Mouse (Mus musculus) neural tube, embryonic 14.5 days (tissue): ENCODE data around the gene Mindy4. TPM values are rescaled to one million over a fixed set of nuclear protein-coding genes. Genes with fewer than 3 reads are reported as not detected.

ENCODE experiments used
- ATAC-seq: fragments of 200-750 bp; cut with Nextera tagmentation; 2 replicates; pipeline ENCODE4 v1.8.0; 2017; ENCODE audit warnings: low read depth, mild to moderate bottlenecking, moderate TSS enrichment, moderate library complexity
- H3K27ac ChIP-seq: fragments of 300-500 bp; sonication (generic); 2 replicates; pipeline ENCODE4 v1.5.1; 2014; ENCODE audit warnings: low read depth, mild to moderate bottlenecking, control low read depth, low read length, moderate library complexity, mixed read lengths
- H3K27me3 ChIP-seq: fragments of 300-500 bp; sonication (generic); 2 replicates; pipeline ENCODE4 v1.6.1; 2014; ENCODE audit warnings: low read length; ENCODE audit not compliant: control insufficient read depth, insufficient read depth
- H3K36me3 ChIP-seq: fragments of 300-500 bp; sonication (generic); 2 replicates; pipeline ENCODE4 v1.6.1; 2014; ENCODE audit warnings: low read length, mixed read lengths; ENCODE audit not compliant: control insufficient read depth, insufficient read depth
- H3K4me1 ChIP-seq: fragments of 300-500 bp; sonication (generic); 2 replicates; pipeline ENCODE4 v1.6.1; 2014; ENCODE audit warnings: low read length; ENCODE audit not compliant: control insufficient read depth, insufficient read depth
- H3K4me2 ChIP-seq: fragments of 300-500 bp; sonication (generic); 2 replicates; pipeline ENCODE4 v1.6.1; 2014; ENCODE audit warnings: mild to moderate bottlenecking, low read depth, low read length, control low read depth
- H3K4me3 ChIP-seq: fragments of 300-500 bp; sonication (generic); 2 replicates; pipeline ENCODE4 v1.5.1; 2014; ENCODE audit warnings: low read depth, low read length, control low read depth, mixed read lengths
- H3K9ac ChIP-seq: fragments of 300-500 bp; sonication (generic); replicated peaks from 2 replicates; pipeline ENCODE4 v1.6.1; 2014; ENCODE audit warnings: low read depth, mild to moderate bottlenecking, control low read depth, low read length, mixed read lengths
- H3K9me3 ChIP-seq: fragments of 300-500 bp; sonication (generic); 2 replicates; pipeline ENCODE4 v1.6.1; 2016; ENCODE audit warnings: low read length; ENCODE audit not compliant: control insufficient read depth
- WGBS: fragments of 180-500 bp; shearing (Covaris S2); extraction: QIAGEN DNeasy Blood & Tissue Kit; methylation state at CpG from one replicate; pipeline ENCODE4 v1.1.7; 2014; 5-methylcytosine and 5-hydroxymethylcytosine counted together
- polyA plus RNA-seq: library from polyadenylated mRNA; unstranded; fragments of >200 nt; fragmentation: Nextera tagmentation; extraction: Ambion mirVana; gene quantifications from 2 replicates; pipeline ENCODE4 v1.2.1, GENCODE M21; 2014

Mindy4 gene
- polyA plus RNA-seq, 1 experiment from 2014 or later: 11.4 TPM

- no peak overlapping the region for H3K4me3 ChIP-seq
- ATAC-seq: no peak
- no peaks in the 10 kb centered on the region for H3K9me3 ChIP-seq
- no peaks in the 10 kb centered on the region for H3K36me3 ChIP-seq
- no peak overlapping the region for H3K9ac ChIP-seq
- H3K27ac ChIP-seq: no peak overlapping the region
- no peaks in the 10 kb centered on the region for H3K27me3 ChIP-seq
- H3K4me1 ChIP-seq: no peaks in the 10 kb centered on the region
- no peak overlapping the region for H3K4me2 ChIP-seq
- 86% methylated on average over 10 of the region's 10 CpGs for WGBS
These were observed 140.3 kb downstream of the Mindy4 start for GRCm38 (mm10) chr6:55343446-55343845.

DNA sequence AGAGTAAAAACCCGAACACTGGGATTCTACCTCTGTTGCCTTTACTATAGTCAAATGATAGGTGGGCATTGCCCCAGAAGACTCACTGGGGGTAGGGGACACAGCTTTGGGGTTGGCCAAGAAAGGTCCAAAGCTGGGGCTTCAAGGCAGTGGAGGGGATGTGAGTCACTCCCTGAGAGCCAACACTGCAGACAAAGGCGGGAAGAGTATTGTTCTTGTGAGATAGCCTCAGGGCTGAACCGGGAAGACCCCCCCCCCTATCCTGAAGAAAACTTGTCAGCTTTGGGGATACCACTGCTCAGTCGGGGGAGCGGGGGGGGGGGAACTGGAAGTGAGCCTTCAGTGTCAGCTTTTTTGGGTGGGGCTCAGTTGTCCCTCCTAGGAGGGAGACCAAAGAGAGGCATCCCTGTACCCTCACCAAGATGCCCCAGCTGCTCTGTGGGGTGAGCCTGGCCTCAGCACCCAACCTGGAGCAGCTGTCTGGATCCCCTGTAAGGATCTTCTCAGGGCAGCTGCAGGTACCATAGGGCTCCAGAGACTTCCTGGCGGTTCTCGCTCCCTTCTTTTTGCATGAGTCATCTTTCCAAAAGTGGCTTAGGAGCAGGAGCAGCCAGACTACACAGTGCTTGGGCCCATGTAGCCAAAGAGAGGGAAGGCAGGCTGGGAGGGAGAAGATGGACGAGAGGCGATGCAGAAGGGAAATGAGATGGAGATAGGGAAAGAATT is 141.3 kb downstream of the Mindy4 start:
- ATAC-seq: no peak
- Histone ChIP-seq H3K36me3 (no peaks in the 10 kb centered on the region), H3K4me3 (no peak overlapping the region), H3K27me3 (no peaks in the 10 kb centered on the region), H3K4me1 (no peaks in the 10 kb centered on the region), H3K27ac (no peak overlapping the region), H3K4me2 (no peak overlapping the region), H3K9ac (no peak overlapping the region), H3K9me3 (no peaks in the 10 kb centered on the region)
- WGBS: 89% methylated on average over 9 of the region's 9 CpGs

DNA sequence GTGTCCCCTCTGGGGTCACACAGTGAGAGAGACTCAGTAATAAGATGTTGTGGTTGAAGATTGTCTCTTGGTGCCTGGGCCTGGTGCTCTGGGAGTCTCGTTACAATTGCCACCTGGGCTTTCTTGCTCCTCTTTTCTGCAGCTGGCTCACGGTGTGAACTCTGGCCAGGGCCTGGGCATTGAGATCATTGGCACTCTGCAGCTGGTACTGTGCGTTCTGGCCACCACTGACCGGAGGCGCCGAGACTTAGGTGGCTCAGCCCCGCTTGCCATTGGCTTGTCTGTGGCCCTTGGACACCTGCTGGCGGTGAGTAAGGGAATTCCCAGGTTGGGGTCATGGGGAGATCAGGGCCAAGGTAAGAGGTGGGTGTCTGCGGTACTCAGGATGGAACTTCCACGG is 142.1 kb downstream of the Mindy4 start:
- no peaks in the 10 kb centered on the region for H3K27me3 ChIP-seq
- 88% methylated on average over 10 of the region's 10 CpGs for WGBS
- no peak overlapping the region for H3K4me3 ChIP-seq
- no peaks in the 10 kb centered on the region; the same call in 1 of the 2 replicates for H3K9me3 ChIP-seq
- no peaks in the 10 kb centered on the region for H3K4me1 ChIP-seq
- no peak overlapping the region for H3K27ac ChIP-seq
- no peak for ATAC-seq
- H3K36me3 ChIP-seq: no peaks in the 10 kb centered on the region
- H3K4me2 ChIP-seq: no peak overlapping the region
- no peak overlapping the region for H3K9ac ChIP-seq

DNA sequence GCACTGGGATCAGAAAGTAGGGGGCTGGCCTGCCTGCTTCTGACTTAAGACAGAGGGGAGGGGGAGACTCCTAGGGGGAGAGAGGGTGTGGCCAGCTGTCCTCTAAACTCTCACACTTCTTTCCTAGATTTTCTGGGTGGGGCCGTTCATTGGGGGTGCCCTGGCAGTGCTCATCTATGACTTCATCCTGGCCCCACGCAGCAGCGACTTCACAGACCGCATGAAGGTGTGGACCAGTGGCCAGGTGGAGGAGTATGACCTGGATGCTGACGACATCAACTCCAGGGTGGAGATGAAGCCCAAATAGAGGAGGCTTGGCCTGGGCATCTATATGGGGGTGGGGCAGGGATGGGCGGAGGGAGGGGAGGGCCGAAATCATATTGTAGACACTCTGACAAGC is 143.3 kb downstream of the Mindy4 start:
- Histone ChIP-seq H3K4me3 (no peak overlapping the region), H3K36me3 (no peaks in the 10 kb centered on the region), H3K9me3 (no peaks in the 10 kb centered on the region; the same call in 1 of the 2 replicates), H3K4me1 (no peaks in the 10 kb centered on the region), H3K9ac (no peak overlapping the region), H3K4me2 (no peak overlapping the region), H3K27me3 (no peaks in the 10 kb centered on the region), H3K27ac (no peak overlapping the region)
- ATAC-seq: no peak
- WGBS: 92% methylated on average over 7 of the region's 7 CpGs

GRCm38 (mm10) chr6:55347711-55348571 is 144.8 kb downstream of the Mindy4 start:
- no peak overlapping the region for H3K9ac ChIP-seq
- no peak overlapping the region for H3K4me3 ChIP-seq
- WGBS: 89% methylated on average over 5 of the region's 5 CpGs
- no peaks in the 10 kb centered on the region for H3K36me3 ChIP-seq
- H3K27ac ChIP-seq: no peak overlapping the region
- H3K27me3 ChIP-seq: no peaks in the 10 kb centered on the region
- H3K4me1 ChIP-seq: no peaks in the 10 kb centered on the region
- ATAC-seq: no peak
- no peaks in the 10 kb centered on the region; the same call in 1 of the 2 replicates for H3K9me3 ChIP-seq
- H3K4me2 ChIP-seq: no peak overlapping the region

- no peaks in the 10 kb centered on the region for H3K36me3 ChIP-seq
- WGBS: 93% methylated on average over 4 of the region's 4 CpGs
- no peak overlapping the region for H3K9ac ChIP-seq
- no peak for ATAC-seq
- no peak overlapping the region for H3K4me2 ChIP-seq
- no peak overlapping the region for H3K4me3 ChIP-seq
- no peaks in the 10 kb centered on the region for H3K4me1 ChIP-seq
- H3K27ac ChIP-seq: no peak overlapping the region
- H3K27me3 ChIP-seq: no peaks in the 10 kb centered on the region
- no peaks in the 10 kb centered on the region; the same call in 1 of the 2 replicates for H3K9me3 ChIP-seq
These were observed 146.0 kb downstream of the Mindy4 start for GRCm38 (mm10) chr6:55349231-55349630.

DNA sequence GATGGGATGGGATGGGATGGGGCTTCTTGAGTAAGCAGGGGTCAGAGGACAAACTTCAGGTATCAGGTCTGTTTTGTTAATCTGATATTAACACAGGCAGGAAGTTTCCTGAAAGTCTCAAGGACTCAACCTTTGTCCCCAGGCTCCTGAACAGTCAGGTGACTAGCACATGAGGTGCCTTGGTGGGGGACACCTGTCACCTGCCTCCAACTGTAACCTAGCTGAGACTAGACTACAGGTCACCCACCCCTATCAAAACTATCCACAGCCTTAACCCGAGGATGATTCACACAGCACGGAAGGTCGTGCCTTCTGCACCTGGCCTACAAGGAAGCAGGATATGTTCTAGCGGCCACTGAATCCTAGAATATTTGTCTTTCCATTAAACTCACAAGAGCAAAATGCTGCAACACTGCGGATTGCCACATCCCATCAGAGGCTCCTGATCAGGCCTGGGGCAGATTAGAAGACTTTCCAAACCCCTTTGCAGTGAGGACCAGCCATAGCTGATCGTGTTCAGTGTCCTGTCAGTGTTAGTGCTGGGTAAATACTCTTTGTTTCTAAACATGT is 147.3 kb downstream of the Mindy4 start:
- Histone ChIP-seq H3K9me3 (no peaks in the 10 kb centered on the region; the same call in 1 of the 2 replicates), H3K4me3 (no peak overlapping the region), H3K9ac (no peak overlapping the region), H3K27ac (no peak overlapping the region), H3K36me3 (no peaks in the 10 kb centered on the region), H3K4me1 (no peaks in the 10 kb centered on the region), H3K4me2 (no peak overlapping the region), H3K27me3 (no peaks in the 10 kb centered on the region)
- ATAC-seq: no peak
- 95% methylated on average over 6 of the region's 6 CpGs for WGBS

DNA sequence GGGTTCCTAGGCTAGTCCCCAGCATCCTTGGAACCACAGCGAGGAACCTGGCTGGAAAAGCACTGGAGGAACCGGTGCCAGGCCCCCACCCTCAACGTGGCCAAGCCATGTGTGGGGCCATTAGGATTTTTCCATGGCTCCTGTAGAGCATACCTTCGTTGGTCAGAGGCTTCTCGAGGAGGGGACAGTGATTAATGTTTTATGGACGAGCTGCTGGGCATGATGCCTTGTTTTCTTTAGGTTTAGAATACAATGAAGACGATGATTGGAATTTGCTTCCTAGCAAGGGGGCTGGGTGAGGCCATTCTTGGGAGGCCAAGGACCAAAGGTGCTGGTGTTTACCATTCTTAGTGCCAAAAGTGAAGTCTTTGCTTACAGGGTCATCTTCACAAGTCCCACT is 148.5 kb downstream of the Mindy4 start:
- WGBS: 68% methylated on average over 7 of the region's 7 CpGs
- H3K27me3 ChIP-seq: no peaks in the 10 kb centered on the region
- no peak for ATAC-seq
- H3K9ac ChIP-seq: no peak overlapping the region
- no peak overlapping the region for H3K27ac ChIP-seq
- H3K4me1 ChIP-seq: no peaks in the 10 kb centered on the region
- no peaks in the 10 kb centered on the region; the same call in 1 of the 2 replicates for H3K9me3 ChIP-seq
- H3K36me3 ChIP-seq: no peaks in the 10 kb centered on the region
- no peak overlapping the region for H3K4me3 ChIP-seq
- H3K4me2 ChIP-seq: no peak overlapping the region
